Mouse (Mus musculus): ENCODE measurements around the gene Slc13a5. TPM values are rescaled to one million over a fixed set of nuclear protein-coding genes. Genes with fewer than 3 reads are reported as not detected.
A peak's percentile ranks its signal among the peaks of the same experiment; 100 is the strongest.

Slc13a5 gene
- polyA plus RNA-seq, 1 experiment from 2014 or later: 2.8 TPM

DNA sequence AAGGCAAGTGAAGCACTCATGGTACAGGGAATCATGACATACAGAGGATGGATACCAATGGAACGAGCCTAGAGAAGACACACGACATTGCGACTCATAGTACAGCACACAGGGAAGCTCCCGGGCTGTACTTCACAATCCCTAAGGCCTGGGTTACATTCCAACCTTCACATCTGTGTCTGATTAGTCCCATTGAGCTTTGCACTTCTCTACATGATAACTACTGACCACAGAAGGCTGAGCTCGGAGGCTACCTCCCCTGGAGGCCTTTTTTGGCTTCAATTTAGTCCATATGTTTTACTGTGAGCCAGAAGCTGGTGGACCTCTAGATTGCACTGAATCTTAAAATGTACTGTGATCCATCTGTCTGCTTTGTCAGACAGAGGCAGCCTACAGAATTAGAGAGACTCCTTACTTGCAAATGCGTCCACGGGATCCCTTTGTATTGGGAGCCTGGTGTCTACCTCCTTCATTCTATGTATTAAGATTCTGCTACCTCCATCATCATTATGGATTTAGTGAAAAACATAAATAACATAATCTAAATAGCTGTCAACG is 21.7 kb downstream of the Slc13a5 start:
- H3K27ac ChIP-seq: no peak overlapping the region
- no peak for ATAC-seq (replicated peaks)
- H3K4me2 ChIP-seq: no peak overlapping the region
- 80% methylated on average over 8 of the region's 8 CpGs for WGBS
- no peaks in the 10 kb centered on the region for H3K27me3 ChIP-seq (replicated peaks)
- H3K9ac ChIP-seq: no peak overlapping the region
- no peaks in the 10 kb centered on the region for H3K9me3 ChIP-seq
- no peaks in the 10 kb centered on the region for H3K4me1 ChIP-seq
- H3K4me3 ChIP-seq: no peak overlapping the region
- H3K36me3 ChIP-seq (replicated peaks): no peaks in the 10 kb centered on the region

DNA sequence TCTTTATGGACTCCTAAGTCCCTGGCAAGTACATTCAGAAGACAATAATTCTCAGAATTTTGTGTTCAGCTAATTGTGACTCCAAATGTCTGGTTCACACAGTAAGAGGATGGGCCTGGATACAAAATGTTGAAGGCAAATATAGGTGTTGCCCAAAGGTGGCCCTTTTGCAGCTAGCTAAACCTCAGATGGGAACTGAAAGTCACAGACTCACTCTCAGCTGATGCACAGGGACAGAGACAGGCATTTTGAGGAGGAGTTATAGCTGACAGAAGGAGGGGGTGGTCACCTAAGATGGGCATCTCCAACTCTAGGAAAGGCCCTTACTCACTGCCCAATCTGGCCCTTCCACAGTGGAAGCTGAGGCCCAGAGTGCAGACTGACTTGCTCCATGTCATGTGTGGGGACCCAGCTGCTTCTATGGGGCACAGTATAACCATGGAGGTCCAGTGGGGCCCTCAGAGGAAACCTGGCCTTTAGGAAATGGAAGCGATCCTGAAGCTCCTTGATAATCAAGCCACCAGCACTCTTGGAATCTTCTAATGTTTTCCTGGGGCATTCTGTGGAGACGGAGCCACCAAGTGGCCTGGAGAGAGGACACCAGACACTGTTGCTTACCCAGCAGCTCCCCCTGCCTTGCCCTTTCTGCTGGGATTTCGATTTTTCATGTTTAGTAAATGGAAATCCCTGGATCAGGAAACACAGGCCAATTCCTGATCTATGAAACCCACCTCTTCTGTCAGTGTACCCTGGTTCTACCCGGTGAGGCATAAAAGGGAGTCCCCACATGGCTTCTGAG is 26.8 kb downstream of the Slc13a5 start:
- 71% methylated on average over 4 of the region's 4 CpGs for WGBS
- no peak overlapping the region for H3K27ac ChIP-seq
- no peaks in the 10 kb centered on the region for H3K27me3 ChIP-seq (replicated peaks)
- no peaks in the 10 kb centered on the region for H3K36me3 ChIP-seq (replicated peaks)
- H3K9me3 ChIP-seq: no peaks in the 10 kb centered on the region
- H3K4me3 ChIP-seq: no peak overlapping the region
- H3K4me2 ChIP-seq: no peak overlapping the region
- H3K9ac ChIP-seq: no peak overlapping the region
- ATAC-seq (replicated peaks): no peak
- H3K4me1 ChIP-seq: no peaks in the 10 kb centered on the region

DNA sequence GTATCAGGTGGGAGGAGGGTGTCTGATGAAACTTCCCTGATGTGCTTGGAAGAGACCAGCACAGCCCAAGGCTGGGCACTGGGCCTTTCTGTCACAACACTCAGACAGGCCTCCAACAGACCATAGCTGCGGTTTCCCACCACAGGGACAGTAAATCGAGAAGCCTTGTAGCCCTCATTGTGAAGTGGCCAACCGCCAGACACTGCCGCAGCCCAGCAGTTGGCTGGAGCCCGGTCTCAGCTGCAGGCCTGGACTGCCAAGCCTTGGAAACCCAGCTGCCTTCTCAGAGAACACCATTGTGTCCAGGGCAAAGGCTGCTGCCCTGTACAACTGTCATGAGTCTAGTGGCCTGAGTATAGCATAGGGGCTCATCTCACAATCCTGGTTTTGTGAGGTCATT is 33.0 kb downstream of the Slc13a5 start:
- WGBS: 67% methylated on average over 5 of the region's 5 CpGs
- ATAC-seq (replicated peaks): no peak
- H3K9ac ChIP-seq: no peak overlapping the region

DNA sequence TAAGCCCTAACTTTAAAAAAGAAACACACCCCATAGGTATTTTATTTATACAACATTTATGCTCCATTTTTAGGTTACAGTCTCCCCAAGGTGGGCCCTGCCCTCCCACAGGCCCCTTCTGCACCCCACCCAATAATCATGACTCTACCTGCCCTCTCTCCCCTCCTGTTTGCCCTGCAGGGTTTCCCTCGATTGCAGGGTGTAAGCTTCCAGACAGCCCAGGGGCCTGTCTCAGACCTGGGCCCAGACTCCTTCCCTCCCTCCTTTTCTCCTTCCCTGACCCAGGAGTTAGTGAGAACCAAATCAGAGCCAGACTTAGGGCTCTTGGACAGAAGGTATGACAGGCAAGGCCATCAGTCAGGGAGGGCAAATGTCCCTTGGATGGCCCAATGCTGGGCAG is 34.0 kb downstream of the Slc13a5 start:
- ATAC-seq (replicated peaks): no peak
- Histone ChIP-seq H3K4me3 (no peak overlapping the region), H3K4me1 (no peaks in the 10 kb centered on the region)

More for the DNA sequence above, 33.0 kb downstream of the Slc13a5 start:
- Histone ChIP-seq H3K4me1 (no peaks in the 10 kb centered on the region), H3K4me2 (no peak overlapping the region), H3K36me3 (replicated peaks) (no peaks in the 10 kb centered on the region), H3K4me3 (no peak overlapping the region), H3K27me3 (replicated peaks) (no peaks in the 10 kb centered on the region), H3K27ac (no peak overlapping the region), H3K9me3 (no peaks in the 10 kb centered on the region)

DNA sequence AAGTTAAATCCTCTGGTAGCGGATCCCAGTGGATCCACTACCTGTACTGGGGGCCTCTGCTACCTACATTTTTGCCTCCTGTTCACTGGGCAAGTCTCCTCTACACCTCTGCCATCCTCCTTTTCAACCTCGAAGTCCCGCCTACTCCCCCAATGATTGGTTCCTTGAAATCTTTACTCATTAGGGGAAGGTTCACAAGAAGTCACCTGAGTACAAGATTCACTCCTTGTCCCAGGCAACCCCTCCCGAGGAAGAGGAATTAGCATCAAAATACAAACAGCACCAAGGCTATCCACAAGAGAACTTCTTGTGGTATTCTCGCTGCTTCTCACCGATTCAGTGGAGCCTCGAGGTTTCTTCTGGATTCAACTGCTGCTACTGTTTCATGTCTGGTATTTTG is 35.0 kb downstream of the Slc13a5 start:
- Histone ChIP-seq H3K27ac (no peak overlapping the region), H3K4me1 (no peaks in the 10 kb centered on the region), H3K9ac (no peak overlapping the region), H3K27me3 (replicated peaks) (no peaks in the 10 kb centered on the region), H3K9me3 (no peaks in the 10 kb centered on the region), H3K36me3 (replicated peaks) (no peaks in the 10 kb centered on the region), H3K4me2 (no peak overlapping the region), H3K4me3 (no peak overlapping the region)
- WGBS: 85% methylated on average over 7 of the region's 7 CpGs
- no peak for ATAC-seq (replicated peaks)

More for the DNA sequence above, 34.0 kb downstream of the Slc13a5 start:
- H3K9ac ChIP-seq: no peak overlapping the region
- no peaks in the 10 kb centered on the region for H3K9me3 ChIP-seq
- H3K4me2 ChIP-seq: no peak overlapping the region
- H3K36me3 ChIP-seq (replicated peaks): no peaks in the 10 kb centered on the region
- WGBS: 67% methylated on average over 1 of the region's 1 CpGs
- no peaks in the 10 kb centered on the region for H3K27me3 ChIP-seq (replicated peaks)
- no peak overlapping the region for H3K27ac ChIP-seq

DNA sequence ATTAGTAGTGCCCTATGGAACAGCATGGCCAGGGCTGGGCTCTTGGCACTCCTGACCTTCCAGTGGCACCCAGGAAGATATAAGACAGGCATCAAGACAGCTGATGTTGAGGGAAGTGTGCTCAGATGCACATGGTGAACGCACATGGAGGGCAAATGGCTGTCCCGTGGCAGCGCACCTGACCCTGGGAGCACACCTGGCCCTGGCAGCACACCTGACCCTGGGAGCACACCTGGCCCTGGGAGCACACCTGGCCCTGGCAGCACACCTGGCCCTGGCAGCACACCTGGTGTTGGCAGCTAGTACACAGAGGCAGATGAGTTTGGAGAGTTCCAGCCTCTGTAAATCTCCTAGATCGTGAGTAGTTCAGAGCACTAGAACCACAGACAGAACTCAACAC is 38.5 kb downstream of the Slc13a5 start:
- Histone ChIP-seq H3K9ac (no peak overlapping the region), H3K27me3 (replicated peaks) (no peaks in the 10 kb centered on the region), H3K36me3 (replicated peaks) (no peaks in the 10 kb centered on the region), H3K4me1 (no peaks in the 10 kb centered on the region), H3K27ac (no peak overlapping the region), H3K4me3 (no peak overlapping the region), H3K9me3 (no peaks in the 10 kb centered on the region), H3K4me2 (no peak overlapping the region)
- 92% methylated on average over 4 of the region's 4 CpGs for WGBS
- no peak for ATAC-seq (replicated peaks)

DNA sequence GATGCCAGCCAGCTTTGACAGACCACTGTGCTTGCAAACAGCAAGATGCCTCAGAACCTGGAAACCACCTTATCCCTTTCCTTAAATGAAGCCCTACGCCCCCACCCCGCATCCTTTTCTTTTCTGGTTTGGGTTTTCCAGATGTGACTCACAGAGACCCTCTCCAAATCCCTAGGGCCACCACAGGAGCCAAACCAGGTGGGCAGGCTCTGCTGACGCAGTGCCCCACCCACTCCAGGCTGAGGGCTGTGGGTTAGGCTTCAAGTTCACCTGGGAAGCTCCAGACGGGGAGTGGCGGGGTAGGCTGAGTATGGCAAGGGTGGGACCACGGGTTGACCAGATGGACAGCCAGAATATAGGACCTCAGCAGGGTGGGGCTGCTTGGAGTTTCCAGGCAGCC is 40.1 kb downstream of the Slc13a5 start:
- Histone ChIP-seq H3K4me2 (no peak overlapping the region), H3K9me3 (no peaks in the 10 kb centered on the region), H3K36me3 (replicated peaks) (no peaks in the 10 kb centered on the region), H3K4me1 (no peaks in the 10 kb centered on the region), H3K27ac (no peak overlapping the region), H3K27me3 (replicated peaks) (no peaks in the 10 kb centered on the region), H3K9ac (no peak overlapping the region), H3K4me3 (no peak overlapping the region)
- WGBS: 95% methylated on average over 6 of the region's 6 CpGs
- no peak for ATAC-seq (replicated peaks)

DNA sequence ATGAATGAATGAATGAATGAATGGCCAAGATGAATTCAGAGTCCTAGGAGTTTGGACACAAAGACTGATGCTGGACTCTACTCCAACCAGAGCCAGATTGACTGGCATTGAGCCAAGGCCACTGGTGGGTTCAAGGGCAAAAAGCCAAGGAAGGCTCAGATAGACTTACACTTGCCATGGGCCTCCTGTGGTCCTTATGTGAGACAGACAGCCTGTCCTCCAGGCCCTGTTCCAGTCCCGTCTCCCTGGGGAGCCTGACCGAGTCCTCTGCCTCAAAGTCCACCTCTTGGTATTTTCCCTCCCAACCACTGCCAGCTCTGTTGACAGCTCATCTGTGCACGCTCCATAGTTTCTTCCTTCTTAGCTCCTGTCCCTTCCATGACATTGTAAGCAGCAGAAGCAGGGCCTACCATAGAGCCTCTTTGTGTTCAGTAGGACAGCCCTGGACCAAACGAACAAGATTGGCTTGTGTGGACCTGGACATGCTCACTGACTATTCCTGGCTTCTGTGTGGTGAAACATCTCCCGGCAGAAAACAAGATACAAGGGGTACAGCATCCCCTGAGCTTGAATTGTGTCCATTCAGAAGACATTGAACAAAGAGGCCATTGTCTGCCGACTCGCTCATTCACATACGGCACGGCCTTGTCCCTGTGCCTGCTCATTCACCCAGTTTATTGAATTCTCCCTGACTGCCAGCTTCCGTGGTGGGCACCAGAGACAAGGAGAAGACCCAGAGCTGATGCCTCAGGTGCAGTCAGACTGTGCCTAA is 40.8 kb downstream of the Slc13a5 start:
- Histone ChIP-seq H3K4me3 (no peak overlapping the region), H3K27me3 (replicated peaks) (no peaks in the 10 kb centered on the region), H3K9me3 (no peaks in the 10 kb centered on the region), H3K4me2 (no peak overlapping the region), H3K4me1 (no peaks in the 10 kb centered on the region), H3K36me3 (replicated peaks) (no peaks in the 10 kb centered on the region), H3K27ac (no peak overlapping the region), H3K9ac (no peak overlapping the region)
- no peak for ATAC-seq (replicated peaks)
- 44% methylated on average over 10 of the region's 10 CpGs for WGBS

DNA sequence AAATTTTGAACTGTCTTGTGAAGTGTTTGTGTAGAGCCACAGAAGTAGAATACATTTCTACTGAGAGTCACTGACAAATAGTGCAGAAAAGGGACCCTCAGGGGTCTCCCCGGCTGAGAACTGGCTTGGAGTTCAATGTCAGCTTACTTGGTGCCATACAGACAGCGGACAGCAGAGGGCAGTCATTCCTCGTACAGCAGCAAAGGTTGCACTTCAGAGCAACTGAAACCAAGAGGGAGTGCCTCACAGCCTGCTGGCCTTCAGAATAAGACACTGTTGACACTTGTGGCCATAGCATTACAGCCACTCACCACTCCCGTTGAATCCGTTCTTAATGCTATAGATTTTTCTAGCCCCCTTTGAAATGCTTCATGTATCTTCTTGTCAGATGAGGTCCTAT is 42.2 kb downstream of the Slc13a5 start:
- ATAC-seq (replicated peaks): 0 out of 2 replicates have a peak, but pooled peaks have one; percentile 33

DNA sequence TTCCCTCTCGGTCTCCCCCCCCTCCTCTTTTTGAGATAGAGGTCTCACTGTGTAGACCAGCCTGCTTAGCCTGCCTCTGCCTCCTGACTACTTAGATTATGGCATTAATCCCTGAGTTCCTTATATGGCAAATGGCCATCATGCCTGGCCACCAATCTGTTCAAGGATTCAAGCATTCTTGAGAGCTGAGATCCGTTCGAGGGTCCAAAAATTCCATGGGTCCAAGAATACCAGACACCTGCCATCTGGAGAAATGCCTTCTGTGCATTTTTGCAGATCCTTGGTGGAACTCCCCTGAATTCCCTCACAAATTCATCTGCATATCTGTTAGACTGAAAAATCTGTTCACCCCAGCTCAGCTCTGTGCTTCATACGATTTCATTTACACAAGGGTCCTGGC is 43.6 kb downstream of the Slc13a5 start:
- ATAC-seq (replicated peaks): no peak
- Histone ChIP-seq H3K4me1 (no peaks in the 10 kb centered on the region), H3K36me3 (replicated peaks) (no peaks in the 10 kb centered on the region; the same call in 1 of the 2 replicates), H3K4me2 (no peak overlapping the region), H3K9ac (no peak overlapping the region), H3K9me3 (no peaks in the 10 kb centered on the region), H3K27me3 (replicated peaks) (no peaks in the 10 kb centered on the region), H3K27ac (no peak overlapping the region), H3K4me3 (no peak overlapping the region)
- WGBS: 81% methylated on average over 4 of the region's 4 CpGs

More for the DNA sequence above, 42.2 kb downstream of the Slc13a5 start:
- Histone ChIP-seq H3K4me2 (no peak overlapping the region), H3K4me3 (no peak overlapping the region), H3K4me1 (no peaks in the 10 kb centered on the region), H3K9ac (no peak overlapping the region), H3K9me3 (no peaks in the 10 kb centered on the region), H3K27ac (no peak overlapping the region), H3K36me3 (replicated peaks) (no peaks in the 10 kb centered on the region), H3K27me3 (replicated peaks) (no peaks in the 10 kb centered on the region)
- WGBS: 12% methylated on average over 5 of the region's 5 CpGs

DNA sequence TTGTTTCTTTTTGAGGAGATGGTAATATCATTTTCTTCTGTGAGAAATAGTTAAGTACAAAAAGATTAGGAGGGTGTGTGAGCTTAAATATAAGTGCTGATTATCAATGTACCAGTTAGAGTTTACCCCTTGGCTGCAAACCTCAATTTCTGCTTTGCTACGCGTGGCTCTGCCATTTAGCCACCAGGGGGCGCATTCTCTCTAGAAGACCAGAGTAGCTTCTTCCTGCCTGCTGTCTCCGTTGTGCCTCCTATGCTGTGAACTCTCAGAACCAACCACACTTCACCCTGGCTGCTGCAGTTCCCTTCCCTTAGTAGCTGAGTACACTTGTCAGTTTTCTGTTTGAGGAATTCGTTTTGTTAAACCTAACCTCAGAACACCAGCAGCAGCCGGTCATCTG is 45.7 kb downstream of the Slc13a5 start:
- ATAC-seq (replicated peaks): no peak
- 14% methylated on average over 6 of the region's 6 CpGs for WGBS

DNA sequence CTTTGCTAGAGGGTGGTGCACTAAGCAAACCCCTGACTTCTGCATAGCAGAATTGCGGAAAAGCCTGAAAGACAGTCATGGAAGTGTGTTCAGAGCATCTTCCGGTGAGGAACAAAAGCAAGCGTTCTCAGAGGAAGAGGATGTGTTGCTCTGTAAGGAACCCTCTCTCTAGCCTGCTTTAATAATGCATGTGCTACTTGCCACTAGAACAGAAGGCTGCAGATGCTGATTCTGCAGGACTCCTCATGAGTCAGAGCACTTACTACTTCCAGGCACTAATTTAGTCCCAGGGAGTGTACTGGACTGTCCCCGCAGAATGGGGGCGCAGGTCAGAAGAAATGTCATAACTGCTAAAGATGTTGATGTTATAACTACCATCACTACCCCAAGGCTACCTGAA is 49.9 kb downstream of the Slc13a5 start:
- Histone ChIP-seq H3K4me2 (peak overlapping the region; percentile 82), H3K36me3 (replicated peaks) (no peaks in the 10 kb centered on the region; the same call in 1 of the 2 replicates), H3K4me1 (peaks cover 30% of the 10 kb centered on the region), H3K9ac (no peak overlapping the region), H3K27ac (no peak overlapping the region), H3K4me3 (no peak overlapping the region), H3K27me3 (replicated peaks) (no peaks in the 10 kb centered on the region), H3K9me3 (no peaks in the 10 kb centered on the region)
- WGBS: 82% methylated on average over 5 of the region's 5 CpGs
- ATAC-seq (replicated peaks): no peak

More for the DNA sequence above, 45.7 kb downstream of the Slc13a5 start:
- H3K9ac ChIP-seq: no peak overlapping the region
- no peaks in the 10 kb centered on the region; the same call in 1 of the 2 replicates for H3K36me3 ChIP-seq (replicated peaks)
- no peak overlapping the region for H3K4me3 ChIP-seq
- H3K4me2 ChIP-seq: no peak overlapping the region
- no peak overlapping the region for H3K27ac ChIP-seq
- no peaks in the 10 kb centered on the region for H3K9me3 ChIP-seq
- H3K4me1 ChIP-seq: peaks cover 14% of the 10 kb centered on the region
- H3K27me3 ChIP-seq (replicated peaks): no peaks in the 10 kb centered on the region

Measured in midbrain, embryonic 15.5 days (tissue).